Mouse (Mus musculus): ENCODE data around the gene Svbp.

- TF ChIP-seq CTCF (IDR thresholded peaks at IDR 0.05) (peak; percentile 93), EP300 (IDR thresholded peaks at IDR 0.05) (no peak)
These were observed 27.4 kb upstream of the Svbp start for GRCm38 (mm10) chr4:119167663-119168062.
